Mouse (Mus musculus) left cerebral cortex, postnatal 14 days (tissue): ENCODE results near the gene B230104I21Rik. TPM values are rescaled to one million over a fixed set of nuclear protein-coding genes. Genes with fewer than 3 reads are reported as not detected.
A peak's percentile ranks its signal among the peaks of the same experiment; 100 is the strongest.

Experiments
- DNase-seq, 2 experiments: peaks; one replicate each; pipeline ENCODE4 v3.0.0; 2021 to 2022; ENCODE audit warnings: low spot score in 2 of 2, mixed read lengths in 1 of 2
- intact Hi-C: fragments of 180-260 bp; cut with DNase I; formaldehyde crosslinking; loops from one replicate; pipeline ENCODE4 v1.15.1; 2025
- long read RNA-seq, 2 experiments: library from polyadenylated mRNA; stranded (forward); transcript quantifications; one replicate each; pipeline ENCODE4 v2.0.0; 2021
- total RNA-seq, 2 experiments: library from RNA; stranded (reverse); gene quantifications; 2 replicates each; pipeline ENCODE4 v1.2.3; 2021

The B230104I21Rik gene
- total RNA-seq = not detected
- long read RNA-seq, experiment 1 = 0 reads
- long read RNA-seq, experiment 2 = 0 reads

GRCm38 (mm10) chr4:154335761-154336160, at the start of gene B230104I21Rik:
B230104I21Rik (plus strand) TSS chr4:154336127.
- peak; percentile 54 to 85 for DNase-seq
- intact Hi-C loops = loop anchor here (10.0 kb wide), 1 partner anchor 299 kb away; the partner anchor contains the start of gene Prdm16

DNA sequence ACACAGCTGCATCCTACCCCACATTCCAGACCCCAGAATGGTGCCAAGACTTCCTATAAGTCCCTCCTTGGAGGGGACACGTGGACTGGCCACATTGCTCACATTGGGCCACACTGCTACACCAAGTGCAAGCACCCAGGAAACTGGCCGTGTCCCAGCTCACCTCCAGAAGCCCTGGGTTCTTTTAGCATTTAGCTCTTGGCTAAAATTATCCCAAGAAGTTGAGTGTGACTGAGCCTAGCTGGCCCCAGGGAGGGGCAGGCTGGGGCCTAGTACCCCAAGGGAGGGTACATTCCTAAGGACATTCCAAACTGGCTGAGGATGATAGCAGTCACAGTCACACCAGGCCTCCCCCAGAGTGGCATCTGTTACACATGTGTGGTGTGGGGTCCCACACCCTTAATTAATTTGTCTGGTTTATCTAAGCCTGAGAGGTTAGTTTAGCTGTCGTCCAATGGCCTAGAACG, 42.2 kb upstream of the B230104I21Rik start:
- intact Hi-C loops = loop anchor here (10.0 kb wide), 1 partner anchor 229 kb away; no protein-coding TSS in a partner anchor
- no peak for DNase-seq

GRCm38 (mm10) chr4:154294262-154294731, 41.6 kb upstream of the B230104I21Rik start:
- intact Hi-C loops = loop anchor here (10.0 kb wide), 1 partner anchor 229 kb away; no protein-coding TSS in a partner anchor
- no peak for DNase-seq

- DNase-seq = no peak
- intact Hi-C loops = loop anchor here (10.0 kb wide), 1 partner anchor 233 kb away; no protein-coding TSS in a partner anchor
Observed at GRCm38 (mm10) chr4:154297761-154298160, 38.2 kb upstream of the B230104I21Rik start.

DNA sequence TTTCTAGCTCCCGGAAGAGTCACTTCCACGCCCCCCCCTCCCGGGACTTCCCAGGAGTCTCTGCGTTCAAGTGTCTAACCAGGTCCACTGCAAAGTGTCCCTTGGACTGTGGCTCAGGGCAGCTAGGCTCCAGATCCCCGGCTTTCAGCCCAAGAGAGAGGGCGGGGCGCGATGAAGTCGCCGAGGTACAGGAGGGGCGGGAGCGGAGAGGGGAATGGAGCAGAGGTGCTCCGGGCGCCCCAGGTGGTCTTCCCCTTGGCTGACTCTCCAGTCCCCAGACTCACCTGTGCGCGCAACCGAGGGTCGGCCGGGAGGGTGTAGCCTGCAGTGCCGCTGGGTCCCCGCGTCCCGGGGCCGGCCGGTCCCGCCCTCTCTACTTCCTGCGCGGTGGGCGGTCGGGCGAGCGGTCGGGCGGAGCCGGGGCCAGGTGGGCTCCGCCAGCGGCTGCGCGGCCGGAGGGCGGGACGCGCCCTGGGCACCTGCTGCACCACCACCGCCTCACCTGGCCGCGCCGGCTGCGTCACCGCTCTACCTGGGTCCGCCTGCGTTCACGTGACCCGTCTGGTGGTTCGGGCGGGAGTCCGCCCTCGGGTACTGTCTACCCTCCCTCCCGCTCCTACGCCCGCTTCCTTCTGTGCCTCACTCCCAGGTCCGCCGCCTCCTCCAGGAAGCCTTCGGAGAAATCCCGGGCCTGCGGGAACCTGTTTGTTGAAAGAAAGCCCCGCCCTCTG, 36.2 kb upstream of the B230104I21Rik start:
- intact Hi-C loops = loop anchor here (5.0 to 10.0 kb wide), 2 partner anchors 137 to 235 kb away; partner anchors contain the start of gene Tprgl
- no peak for DNase-seq

- intact Hi-C loops = loop anchor here (5.0 kb wide), 1 partner anchor 139 kb away; the partner anchor contains the start of gene Tprgl
- DNase-seq = peak; percentile 45 to 61
Observed at GRCm38 (mm10) chr4:154301466-154301881, 34.5 kb upstream of the B230104I21Rik start, which contains the start of gene Arhgef16. Arhgef16 (minus strand) TSS chr4:154301676.

GRCm38 (mm10) chr4:154309131-154309530, 26.8 kb upstream of the B230104I21Rik start:
- DNase-seq = no peak
- intact Hi-C loops = no loop called here

DNA sequence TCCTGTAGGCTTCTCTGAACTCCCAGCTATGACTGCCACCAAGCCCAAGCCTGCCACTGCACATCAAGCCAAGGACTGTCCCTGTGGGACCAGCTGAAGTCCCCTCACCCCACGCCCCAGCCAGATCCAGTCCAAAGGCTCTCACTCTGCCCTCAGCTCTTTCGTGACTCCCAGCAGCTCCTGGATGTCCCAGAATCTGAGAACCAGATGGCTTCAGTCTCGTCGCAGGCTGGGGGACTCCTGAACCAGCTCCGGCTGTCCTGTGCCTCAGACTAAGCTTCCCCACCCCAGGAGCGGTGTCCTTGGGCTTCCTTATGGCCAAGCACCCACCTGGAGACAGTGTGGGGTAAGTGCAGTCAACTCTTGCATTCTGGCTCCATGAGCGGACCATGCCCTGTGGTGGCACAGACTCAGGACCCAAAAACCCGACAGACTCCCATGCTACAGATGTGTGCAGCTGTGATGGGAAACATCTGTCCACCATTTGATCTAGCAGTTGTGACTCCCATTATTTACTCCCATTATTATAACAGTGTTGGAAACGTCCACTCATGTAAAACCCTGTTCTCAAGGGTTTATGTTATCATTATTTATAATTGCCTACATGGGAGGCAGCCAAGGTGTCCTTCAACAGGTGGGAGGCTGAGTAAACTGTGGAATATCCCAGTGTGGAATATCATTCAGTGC, 25.2 kb upstream of the B230104I21Rik start:
- no peak for DNase-seq

GRCm38 (mm10) chr4:154312143-154312812, 23.6 kb upstream of the B230104I21Rik start:
- no peak for DNase-seq
- intact Hi-C loops = no loop called here

More for the DNA sequence above, 25.2 kb upstream of the B230104I21Rik start:
- intact Hi-C loops = no loop called here

GRCm38 (mm10) chr4:154312935-154313621, 22.8 kb upstream of the B230104I21Rik start:
- intact Hi-C loops = no loop called here
- peak; percentile 28 to 60 for DNase-seq

DNA sequence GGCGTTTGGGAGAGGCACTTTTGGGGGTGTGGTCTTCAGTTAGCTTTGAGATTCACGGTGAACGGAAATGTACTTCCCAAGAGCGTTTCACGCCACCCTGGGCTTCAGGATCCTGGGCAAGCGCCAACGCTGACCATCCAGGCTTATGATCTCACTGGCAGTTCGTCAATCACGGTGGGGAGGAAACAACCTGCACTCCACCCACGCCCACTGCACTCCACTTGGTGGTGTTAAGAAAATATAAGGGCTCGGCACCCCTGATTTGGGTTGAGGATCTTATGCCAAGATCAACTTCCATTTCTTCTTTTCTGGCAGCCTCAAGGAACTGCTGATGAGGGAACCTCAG, 22.3 kb upstream of the B230104I21Rik start:
- intact Hi-C loops = no loop called here
- no peak for DNase-seq

DNA sequence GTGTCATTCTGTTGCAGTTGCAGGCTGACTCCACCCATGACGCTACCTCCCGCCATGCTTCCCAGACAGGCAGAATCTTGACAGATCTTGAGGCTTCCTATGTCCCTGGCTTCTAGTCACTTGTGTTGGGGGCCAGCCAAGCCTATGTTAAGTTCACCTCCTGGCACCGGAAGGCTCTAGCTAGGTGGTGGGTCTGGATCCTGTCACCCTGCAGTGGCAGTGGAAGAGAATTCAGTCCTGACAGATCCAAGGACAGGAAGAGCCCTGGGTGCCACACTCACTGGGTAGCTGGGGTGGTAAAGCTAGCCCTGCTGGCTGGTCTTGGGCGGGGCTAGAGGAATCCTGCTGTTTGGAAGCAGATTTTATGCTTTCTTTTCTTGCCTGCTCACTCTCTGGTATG, 10.5 kb upstream of the B230104I21Rik start:
- intact Hi-C loops = loop anchor here (5.0 to 10.0 kb wide), 3 partner anchors 62 to 499 kb away; no protein-coding TSS in a partner anchor
- no peak for DNase-seq

GRCm38 (mm10) chr4:154328431-154328830, 7.5 kb upstream of the B230104I21Rik start:
- no peak for DNase-seq
- intact Hi-C loops = loop anchor here (5.0 to 10.0 kb wide), 3 partner anchors 59 to 496 kb away; no protein-coding TSS in a partner anchor

DNA sequence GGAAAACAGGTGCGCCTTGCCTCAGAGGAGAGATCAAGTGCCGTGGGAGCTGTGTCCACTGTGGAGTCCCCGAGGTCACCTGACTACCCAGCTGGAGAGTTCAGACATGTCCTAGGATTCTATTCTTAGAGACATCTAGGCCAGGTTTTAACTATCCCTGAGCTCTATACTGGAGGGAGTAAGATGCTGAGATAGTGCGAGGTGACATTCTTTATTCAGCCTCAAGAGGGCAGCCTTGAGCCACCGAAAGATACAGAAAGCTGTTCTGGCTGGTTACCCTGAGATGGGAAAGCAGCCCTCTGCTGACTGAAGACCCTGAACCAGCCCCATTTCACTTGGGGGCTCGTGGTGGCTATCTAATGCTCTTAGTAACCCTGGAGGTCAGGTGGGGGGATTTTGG, 7.1 kb upstream of the B230104I21Rik start:
- intact Hi-C loops = loop anchor here (5.0 to 10.0 kb wide), 3 partner anchors 58 to 496 kb away; no protein-coding TSS in a partner anchor
- peak; percentile 85 to 88 for DNase-seq

DNA sequence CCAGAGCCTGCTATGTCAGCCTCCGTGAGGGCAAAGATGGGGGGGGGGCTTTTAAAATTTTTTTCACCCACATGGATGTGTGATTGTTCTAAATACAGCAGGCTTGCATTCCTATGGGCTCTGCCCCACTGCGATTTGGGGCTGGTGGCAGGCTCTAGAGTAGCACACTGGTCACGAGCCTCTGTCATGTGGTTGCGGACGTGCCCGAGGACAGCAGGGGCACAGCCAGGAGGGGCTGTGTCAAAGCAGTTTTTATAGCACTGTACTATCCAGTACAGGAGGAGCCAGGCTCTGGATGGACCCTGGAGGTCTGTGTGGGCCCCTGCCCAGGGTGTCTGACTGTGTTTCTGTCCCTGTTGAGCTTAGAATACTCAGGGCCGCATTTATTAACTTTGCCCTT, 5.9 kb upstream of the B230104I21Rik start:
- intact Hi-C loops = loop anchor here (10.0 kb wide), 1 partner anchor 305 kb away; the partner anchor contains the start of gene Prdm16
- DNase-seq = no peak

DNA sequence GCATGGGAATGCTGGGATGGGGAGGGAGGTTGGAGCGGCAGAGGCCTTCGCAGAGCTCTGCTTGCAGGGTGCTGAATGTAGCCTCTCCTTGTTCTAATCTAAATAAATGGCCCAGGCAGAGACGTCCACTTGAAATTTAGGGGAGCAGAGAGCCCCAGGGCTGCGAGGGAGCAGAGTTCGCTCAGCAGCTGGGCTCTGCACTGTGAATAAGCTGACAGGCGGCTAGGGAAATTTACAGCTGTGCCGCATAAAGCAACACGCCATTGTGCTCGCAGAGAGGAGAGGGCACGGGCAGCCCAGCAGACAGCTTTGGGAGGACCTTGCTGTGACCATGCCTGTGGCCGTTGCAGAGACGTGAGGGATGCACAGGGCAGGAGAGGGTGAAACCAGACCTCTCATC, 4.7 kb upstream of the B230104I21Rik start:
- intact Hi-C loops = loop anchor here (10.0 kb wide), 1 partner anchor 304 kb away; the partner anchor contains the start of gene Prdm16
- DNase-seq = no peak

GRCm38 (mm10) chr4:154333300-154333699, 2.6 kb upstream of the B230104I21Rik start:
- DNase-seq = no peak
- intact Hi-C loops = loop anchor here (10.0 kb wide), 1 partner anchor 302 kb away; the partner anchor contains the start of gene Prdm16

DNA sequence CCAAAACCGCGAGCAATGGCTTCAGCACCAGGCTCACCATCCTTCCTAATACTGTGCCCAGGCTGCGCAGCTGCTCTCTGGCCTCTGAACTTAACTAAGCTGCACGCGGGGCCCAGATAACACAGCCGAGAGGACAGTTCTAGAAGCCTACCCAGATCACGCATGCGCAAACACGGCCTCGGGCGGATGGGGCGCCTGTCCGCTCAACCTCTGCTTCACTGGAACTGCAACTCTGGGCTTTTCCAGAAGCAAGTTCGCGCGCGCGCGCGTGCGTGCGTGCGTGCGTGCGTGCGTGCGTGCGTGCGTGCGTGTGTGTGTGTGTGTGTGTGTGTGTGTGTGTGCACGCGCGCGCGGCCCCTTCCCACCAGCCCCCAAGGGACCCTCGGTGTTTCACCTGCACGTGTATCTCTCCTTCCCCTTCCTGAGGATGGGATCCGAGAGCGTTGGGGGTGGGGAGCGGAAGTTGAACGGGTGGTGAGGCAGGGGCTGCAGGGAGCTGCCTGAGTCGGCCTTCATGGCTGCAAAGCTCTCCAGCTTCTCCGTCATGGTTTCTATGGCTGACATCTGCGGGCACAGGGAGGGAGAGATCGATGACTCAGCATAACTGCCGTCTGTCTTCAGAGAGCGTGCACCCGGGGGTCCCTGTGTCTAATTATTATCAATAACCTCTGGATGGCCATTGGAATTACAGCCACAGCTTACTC, 1.1 kb upstream of the B230104I21Rik start:
- DNase-seq = no peak
- intact Hi-C loops = loop anchor here (10.0 kb wide), 1 partner anchor 300 kb away; the partner anchor contains the start of gene Prdm16
